Mouse (Mus musculus) MN1 (cell line): Measurements from ENCODE around the gene Sema6d.

Experiments
- DNase-seq: peaks from one replicate; pipeline ENCODE4 v3.0.0-alpha.2; 2016; ENCODE audit warnings: low spot score

The Sema6d gene

DNA sequence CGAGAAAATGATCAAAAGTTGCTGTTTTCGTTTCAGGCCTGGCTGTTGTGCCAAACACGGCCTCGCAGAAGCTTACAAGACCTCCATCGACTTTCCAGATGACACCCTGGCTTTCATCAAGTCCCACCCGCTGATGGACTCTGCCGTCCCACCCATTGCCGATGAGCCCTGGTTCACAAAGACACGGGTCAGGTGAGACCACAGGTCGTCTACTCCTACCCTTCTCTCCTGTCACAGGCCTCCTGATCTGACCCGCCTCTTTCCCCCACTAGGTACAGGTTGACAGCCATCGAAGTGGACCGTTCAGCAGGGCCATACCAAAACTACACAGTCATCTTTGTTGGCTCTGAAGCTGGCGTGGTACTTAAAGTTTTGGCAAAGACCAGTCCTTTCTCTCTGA lies 568.6 kb downstream of the Sema6d start:
- DNase-seq: no peak

DNA sequence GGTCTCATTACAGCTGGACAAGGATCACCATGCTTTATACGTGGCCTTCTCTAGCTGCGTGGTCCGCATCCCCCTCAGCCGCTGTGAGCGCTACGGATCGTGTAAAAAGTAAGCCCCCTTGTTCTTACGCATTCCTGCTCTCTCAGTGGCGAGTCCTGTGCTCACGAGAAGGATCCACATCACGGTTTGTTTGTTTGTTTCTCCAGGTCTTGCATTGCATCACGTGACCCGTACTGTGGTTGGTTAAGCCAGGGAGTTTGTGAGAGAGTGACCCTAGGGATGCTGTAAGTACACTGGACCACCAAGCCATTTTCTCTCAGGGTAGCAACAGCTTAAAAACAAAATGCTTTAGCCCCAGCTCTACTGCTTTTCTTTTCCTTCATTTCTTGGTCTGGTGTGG lies 569.8 kb downstream of the Sema6d start:
- no peak for DNase-seq

- no peak for DNase-seq
Measured at GRCm38 (mm10) chr2:124660686-124661085, 570.9 kb downstream of the Sema6d start.

- no peak for DNase-seq
Measured at GRCm38 (mm10) chr2:124661316-124661715, 571.5 kb downstream of the Sema6d start.

DNA sequence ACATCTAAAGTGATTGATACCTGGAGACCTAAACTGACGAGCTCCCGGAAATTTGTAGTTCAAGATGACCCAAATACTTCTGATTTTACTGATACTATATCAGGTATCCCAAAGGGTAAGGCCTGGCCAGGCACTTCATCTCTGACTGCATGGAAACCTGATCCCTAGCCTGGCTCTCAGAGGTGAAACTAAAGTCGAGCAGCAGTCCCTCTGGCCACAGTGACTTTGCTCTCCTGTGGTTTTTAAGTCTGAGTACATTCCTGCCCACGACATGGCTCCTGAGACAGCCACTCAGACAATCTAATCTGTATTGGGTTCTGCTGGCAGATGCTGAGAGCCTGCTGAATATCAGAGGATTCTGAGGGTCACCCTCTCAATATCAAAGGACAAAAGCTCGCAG lies 572.5 kb downstream of the Sema6d start:
- no peak for DNase-seq

- no peak for DNase-seq
Measured at GRCm38 (mm10) chr2:124664191-124664590, 574.4 kb downstream of the Sema6d start.

DNA sequence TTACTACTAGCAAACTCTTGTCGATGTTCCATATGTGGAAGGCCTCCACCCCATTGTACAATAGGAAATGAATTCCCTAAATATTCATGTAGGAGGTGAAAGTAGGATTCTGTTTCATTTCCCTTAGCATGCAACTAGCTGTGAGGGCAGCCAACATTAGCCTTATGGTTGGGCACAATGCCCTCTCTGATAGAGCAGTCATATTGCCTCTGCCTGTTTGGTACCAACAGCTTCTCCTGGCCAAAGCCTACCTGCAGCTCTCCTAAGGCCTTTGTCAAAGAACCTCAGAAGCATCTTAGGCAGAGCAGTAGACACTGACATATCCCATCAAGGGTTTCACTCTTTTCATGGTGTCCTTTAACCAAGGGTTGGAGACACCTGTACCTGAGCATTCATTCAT lies 578.7 kb downstream of the Sema6d start:
- no peak for DNase-seq

DNA sequence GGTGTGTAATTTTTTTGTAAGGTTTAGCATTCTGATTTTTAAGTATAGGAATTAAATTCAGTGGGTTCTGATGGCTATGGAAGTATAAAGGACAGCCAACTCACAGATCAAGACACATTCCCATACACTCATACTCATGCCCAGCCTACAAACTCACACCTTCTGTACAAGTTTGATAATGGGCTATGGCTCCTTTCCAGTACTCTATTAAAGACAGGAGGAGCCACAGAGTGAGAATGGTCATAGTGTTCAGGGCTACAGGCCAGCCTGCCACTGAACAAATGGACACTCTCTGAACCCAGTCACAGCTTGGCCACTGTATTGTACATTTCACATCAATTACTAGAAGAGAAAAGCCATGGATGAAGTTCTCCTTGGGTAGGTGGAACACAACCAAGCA lies 583.3 kb downstream of the Sema6d start:
- no peak for DNase-seq

- DNase-seq: no peak
Measured at GRCm38 (mm10) chr2:124684481-124684901, 594.7 kb downstream of the Sema6d start.

- no peak for DNase-seq
Measured at GRCm38 (mm10) chr2:124690372-124690771, 600.6 kb downstream of the Sema6d start.

DNA sequence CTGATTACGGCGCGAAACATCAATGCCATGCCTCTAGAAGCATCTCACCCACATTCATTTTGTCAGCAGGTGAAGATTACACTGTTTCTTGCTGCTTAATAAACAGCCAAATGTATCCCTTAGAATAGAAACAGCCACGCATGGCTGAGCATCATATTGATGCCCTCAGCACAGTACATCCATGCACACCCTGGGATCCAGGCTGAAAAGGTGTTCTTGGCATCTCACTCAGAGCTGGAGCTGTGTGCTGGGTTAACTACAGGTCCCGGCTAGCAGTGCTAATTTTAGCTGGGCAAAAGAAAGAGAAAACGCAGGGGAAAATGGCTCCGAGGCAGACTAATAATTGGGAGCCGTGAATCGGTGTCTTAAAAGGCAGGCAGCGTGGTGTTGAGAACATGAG lies 612.9 kb downstream of the Sema6d start:
- DNase-seq: no peak

- DNase-seq: no peak
Measured at GRCm38 (mm10) chr2:124704922-124705321, 615.2 kb downstream of the Sema6d start.

GRCm38 (mm10) chr2:124705806-124706205 lies 616.0 kb downstream of the Sema6d start:
- DNase-seq: no peak

DNA sequence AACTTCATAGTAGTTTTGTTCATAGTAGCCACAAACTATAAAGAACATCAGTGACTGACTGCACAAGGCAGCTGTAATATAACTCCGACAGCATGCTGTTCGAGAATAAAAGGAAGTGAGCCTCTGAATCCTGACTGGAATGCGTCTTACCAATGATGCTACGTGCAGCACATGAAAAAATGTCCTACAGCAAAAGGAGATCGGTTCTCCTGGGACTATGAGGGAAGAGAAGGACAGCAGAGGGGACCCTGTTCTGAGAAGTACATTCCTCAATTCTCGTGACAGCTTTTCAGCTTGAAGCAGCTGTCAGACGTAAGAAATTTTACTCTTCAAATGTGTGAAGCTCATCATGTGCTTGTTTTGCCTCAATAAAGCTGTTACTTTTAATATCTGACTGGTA lies 617.1 kb downstream of the Sema6d start:
- no peak for DNase-seq
